Mouse (Mus musculus) heart, postnatal 0 days (tissue): ENCODE measurements at regions not wholly inside any gene's neighbourhood (a gene's known extent, or its start where the extent isn't known, plus 50 kb on each side); places are given as distances from the start of the nearest gene placed in this dataset.

Experiments
- CTCF ChIP-seq: IDR thresholded peaks from 2 replicates; pipeline ENCODE4 v1.5.1; 2016; ENCODE audit warnings: antibody characterized with exemption, control low read depth, low read depth
- EP300 ChIP-seq: IDR thresholded peaks from 2 replicates; pipeline ENCODE4 v1.6.1; 2016; ENCODE audit warnings: antibody characterized with exemption, low read depth

DNA sequence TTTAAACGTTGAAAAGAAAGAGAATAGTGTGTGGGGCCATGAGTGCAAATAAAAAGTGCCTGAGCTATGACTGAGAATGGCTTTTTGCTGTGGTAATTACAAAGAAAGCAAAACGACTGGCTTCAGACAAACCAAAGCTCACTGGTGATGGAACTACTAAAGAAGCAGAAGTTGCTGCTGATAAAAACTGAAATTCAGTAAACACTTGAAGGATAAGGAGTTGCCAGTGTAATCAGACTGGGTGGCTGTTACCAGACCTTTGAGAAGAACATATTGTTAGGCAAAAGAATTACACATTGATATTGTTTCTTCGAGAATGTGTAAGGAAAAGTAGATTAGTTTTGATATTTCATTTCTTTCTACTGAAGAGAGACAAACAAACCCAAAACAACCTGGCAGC is 114.7 kb upstream of the Amot start:
- no peak for TF ChIP-seq CTCF
- no peak for TF ChIP-seq EP300
